In genomic region chr3:37280221-37280620, GRCm38 (mm10) we compare ENCODE assay signal across 31 mouse cellular contexts. TPM values are rescaled to one million over a fixed set of nuclear protein-coding genes. Genes with fewer than 3 reads are reported as not detected.
DNase-seq lines count a peak whose midpoint lies in the region; ATAC-seq and TF ChIP-seq lines count a peak whose summit lies in the region.
"Had no signal": no experiment of that assay in that cellular context is flagged by ENCODE, and none has a peak within 500 bp of the region (broad histone marks: within the 10 kb centered on the region; RNA-seq: fewer than 3 reads in every experiment).

No protein-coding gene starts in this region.

- no peaks in the 10 kb centered on the region for H3K9me3 ChIP-seq in heart, embryonic 13.5 days
- H3K9me3 ChIP-seq: embryonic facial prominence, embryonic 13.5 days; forebrain, embryonic 12.5 days; forebrain, embryonic 15.5 days; G1E; hindbrain, embryonic 10.5 days; hindbrain, embryonic 13.5 days; intestine, embryonic 15.5 days had no signal

- H3K27me3 ChIP-seq in heart, embryonic 13.5 days (replicated peaks) = no peaks in the 10 kb centered on the region
- no peaks in the 10 kb centered on the region for H3K27me3 ChIP-seq in heart, adult 2 months (ENCODE audit: control insufficient read depth, insufficient read depth, low read length)
- H3K27me3 ChIP-seq: CH12.LX; embryonic facial prominence, embryonic 13.5 days; forebrain, embryonic 12.5 days; forebrain, embryonic 15.5 days; hindbrain, embryonic 13.5 days; intestine, embryonic 15.5 days had no signal

- no peak for TF ChIP-seq CTCF in heart, adult 2 months (IDR thresholded peaks at IDR 0.05)

- H3K27ac ChIP-seq in heart, embryonic 13.5 days (replicated peaks) = no peak overlapping the region
- H3K27ac ChIP-seq in heart, adult 2 months = no peak overlapping the region
- H3K27ac ChIP-seq: embryonic facial prominence, embryonic 13.5 days; forebrain, embryonic 12.5 days; forebrain, embryonic 15.5 days; gastrocnemius, adult 2 months; hindbrain, embryonic 10.5 days; hindbrain, embryonic 13.5 days; intestine, embryonic 15.5 days had no signal

- no peak for TF ChIP-seq POLR2A in heart, adult 2 months (IDR thresholded peaks at IDR 0.05; ENCODE audit: insufficient read depth, low read depth, low read length)

- H3K4me2 ChIP-seq in heart, embryonic 13.5 days = no peak overlapping the region
- H3K4me2 ChIP-seq: embryonic facial prominence, embryonic 13.5 days; forebrain, embryonic 12.5 days; forebrain, embryonic 15.5 days; hindbrain, embryonic 13.5 days; intestine, embryonic 15.5 days had no signal

- no peak for DNase-seq in cerebellum, adult 8-10 months
- no peak for DNase-seq in heart, adult 2 months
- no peak for DNase-seq in thymus, postnatal 10 days (ENCODE audit: low spot score in 2 of 2)
- no peak for DNase-seq in frontal cortex, postnatal 10 days (ENCODE audit: low spot score in 2 of 2)
- DNase-seq in layer of hippocampus, adult 8-10 months (ENCODE audit: low spot score in 2 of 2) = no peak
- DNase-seq: adrenal gland, adult 2 months; adrenal gland, postnatal 14 days; cerebellum, adult 11-12 months; cerebellum, adult 9-10 months; cerebellum, postnatal 14 days; gastrocnemius, adult 2 months; gastrocnemius, postnatal 14 days; kidney, adult 11 months had no signal

- intact Hi-C loops in heart, adult 2 months (cut with DNase I) = no loop called here

- H3K79me2 ChIP-seq in heart, adult 2 months (replicated peaks; ENCODE audit: control insufficient read depth, insufficient read depth, low read length) = no peaks in the 10 kb centered on the region

- no peaks in the 10 kb centered on the region for H3K36me3 ChIP-seq in heart, embryonic 13.5 days
- no peaks in the 10 kb centered on the region for H3K36me3 ChIP-seq in heart, adult 2 months (ENCODE audit: control insufficient read depth, insufficient read depth, low read length)
- H3K36me3 ChIP-seq: embryonic facial prominence, embryonic 13.5 days; forebrain, embryonic 12.5 days; forebrain, embryonic 15.5 days; G1E; hindbrain, embryonic 10.5 days; hindbrain, embryonic 13.5 days; intestine, embryonic 15.5 days had no signal

- 75% methylated on average over 1 of the region's 1 CpGs for WGBS in heart, embryonic 13.5 days
- 80% methylated on average over 1 of the region's 1 CpGs for WGBS in heart, adult 2 months

- TF ChIP-seq EP300 in heart, adult 2 months (IDR thresholded peaks at IDR 0.05; ENCODE audit: insufficient read depth, low read depth, low read length) = no peak

- ATAC-seq in cerebellum, adult (ENCODE audit: insufficient number of reproducible peaks, low FRiP score, low TSS enrichment) = 0 out of 2 replicates have a peak, but pooled peaks have one; percentile 36
- 0 out of 2 replicates have a peak, but pooled peaks have one; percentile 31 for ATAC-seq in heart, embryonic 13.5 days (ENCODE audit: extremely low read depth, insufficient number of reproducible peaks, low FRiP score, low TSS enrichment)
- ATAC-seq in megakaryocyte progenitor cell, adult 5-6 weeks (replicated peaks; ENCODE audit: poor library complexity) = peak; percentile 37; the same call in 1 of the 2 replicates
- ATAC-seq: forebrain, embryonic 15.5 days; hindbrain, embryonic 16.5 days; intestine, embryonic 15.5 days had no signal

- no peaks in the 10 kb centered on the region for H3K4me1 ChIP-seq in heart, embryonic 13.5 days
- no peaks in the 10 kb centered on the region for H3K4me1 ChIP-seq in heart, adult 2 months (ENCODE audit: control insufficient read depth, insufficient read depth, low read length)
- H3K4me1 ChIP-seq: embryonic facial prominence, embryonic 13.5 days; forebrain, embryonic 12.5 days; hindbrain, embryonic 10.5 days; hindbrain, embryonic 13.5 days; intestine, embryonic 15.5 days had no signal

- H3K4me3 ChIP-seq in heart, embryonic 13.5 days = no peak overlapping the region
- no peak overlapping the region for H3K4me3 ChIP-seq in heart, adult 2 months
- H3K4me3 ChIP-seq: embryonic facial prominence, embryonic 13.5 days; erythroblast, embryonic 14.5 days; forebrain, embryonic 12.5 days; forebrain, embryonic 15.5 days; gastrocnemius, adult 2 months; hindbrain, embryonic 10.5 days; hindbrain, embryonic 13.5 days; intestine, embryonic 15.5 days had no signal

- no peak overlapping the region for H3K9ac ChIP-seq in heart, embryonic 13.5 days
- no peak overlapping the region for H3K9ac ChIP-seq in heart, adult 2 months (ENCODE audit: low read depth, low read length)
- H3K9ac ChIP-seq: embryonic facial prominence, embryonic 13.5 days; forebrain, embryonic 12.5 days; forebrain, embryonic 15.5 days; hindbrain, embryonic 13.5 days; intestine, embryonic 15.5 days had no signal

RNA-seq across cellular contexts. Expression of gene Bbs12, which starts 32.1 kb away (rescaled TPM):
- 4.9 and 5.0 TPM in 2 replicates for polyA plus RNA-seq in heart, embryonic 13.5 days (2015; fragmentation: Nextera tagmentation; extraction: Ambion mirVana)
- total RNA-seq in heart, adult 2 months (2021) = 1 to 10 TPM in 1 of 2 experiments, under 1 TPM in 1; 0.97 to 1.1 TPM
- 0.49 and 1.1 TPM in 2 replicates for polyA plus RNA-seq in heart, adult 2 months (2012; rRNA removed)
- 3.4 and 6.0 TPM in 2 replicates for total RNA-seq in megakaryocyte progenitor cell, adult 5-6 weeks (2015)
- 6.6 TPM in 2 replicates for total RNA-seq in megakaryocyte progenitor cell, adult 5-6 weeks (2017)
- total RNA-seq in layer of hippocampus, adult 8-10 months (2022) = 1 to 10 TPM; 5.2 to 6.5 (median 6.3) TPM
- polyA plus RNA-seq: erythroblast, embryonic 14.5 days had no signal

RNA-seq across cellular contexts. Expression of gene Cetn4, which starts 32.3 kb away (rescaled TPM):
- 1.2 and 1.3 TPM in 2 replicates for polyA plus RNA-seq in heart, embryonic 13.5 days (2015; fragmentation: Nextera tagmentation; extraction: Ambion mirVana)
- total RNA-seq in heart, adult 2 months (2021) = under 1 TPM; 0.63 to 0.70 TPM
- 0.57 and 0.79 TPM in 2 replicates for polyA plus RNA-seq in heart, adult 2 months (2012; rRNA removed)
- total RNA-seq in megakaryocyte progenitor cell, adult 5-6 weeks (2015) = 3.8 and 5.2 TPM in 2 replicates
- 0.62 and 4.2 TPM in 2 replicates for total RNA-seq in megakaryocyte progenitor cell, adult 5-6 weeks (2017)
- 10 to 100 TPM in 3 of 4 experiments, 1 to 10 TPM in 1; 8.8 to 17.9 (median 14.4) TPM for total RNA-seq in layer of hippocampus, adult 8-10 months (2022)

RNA-seq across cellular contexts. Expression of gene Il21, which starts 47.8 kb away (rescaled TPM):
- polyA plus RNA-seq in heart, embryonic 13.5 days (2015; fragmentation: Nextera tagmentation; extraction: Ambion mirVana) = not detected in 2 replicates
- not detected for total RNA-seq in heart, adult 2 months (2021)
- polyA plus RNA-seq in heart, adult 2 months (2012; rRNA removed) = not detected in 2 replicates
- total RNA-seq in megakaryocyte progenitor cell, adult 5-6 weeks (2015) = not detected in 2 replicates
- not detected in 2 replicates for total RNA-seq in megakaryocyte progenitor cell, adult 5-6 weeks (2017)
- under 1 TPM in 1 of 4 experiments, not detected in 3; 0.17 TPM for total RNA-seq in layer of hippocampus, adult 8-10 months (2022)
- total RNA-seq: adrenal gland, adult 2 months; adrenal gland, postnatal 14 days; adrenal gland, postnatal 4 days; CH12.LX; gastrocnemius, adult 2 months; gastrocnemius, postnatal 14 days; gastrocnemius, postnatal 4 days; heart, postnatal 25 days had no signal
- polyA plus RNA-seq: adrenal gland, adult 2 months; embryonic facial prominence, embryonic 13.5 days; erythroblast, embryonic 14.5 days; forebrain, embryonic 12.5 days; forebrain, embryonic 15.5 days; G1E; heart, embryonic 14.5 days; heart, postnatal 0 days; hindbrain, embryonic 10.5 days; hindbrain, embryonic 13.5 days; hindbrain, embryonic 16.5 days; intestine, embryonic 15.5 days had no signal
